13 mouse cellular contexts compared by ENCODE assay signal in the genomic region with DNA sequence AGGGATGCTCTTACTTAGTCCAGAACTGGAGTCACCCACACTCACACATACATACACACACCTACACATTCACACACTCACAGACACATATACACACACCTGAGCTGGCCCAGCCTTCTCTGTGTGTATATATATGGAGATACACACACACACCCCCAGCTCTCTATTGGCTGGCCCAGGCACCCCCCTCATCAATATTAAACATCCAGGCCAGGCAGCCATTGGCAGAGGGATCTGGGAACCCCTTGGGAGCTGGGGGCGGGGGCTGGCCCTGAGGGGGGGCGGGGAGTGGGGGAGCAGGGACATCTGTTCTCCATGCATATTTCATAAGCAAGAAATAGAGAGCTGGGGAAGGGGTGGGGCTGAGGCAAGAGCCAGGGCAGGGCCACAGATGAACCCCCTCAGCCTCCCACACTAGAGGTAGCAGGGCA. TPM values are rescaled to one million over a fixed set of nuclear protein-coding genes. Genes with fewer than 3 reads are reported as not detected.
A peak's percentile ranks its signal among the peaks of the same experiment; 100 is the strongest.
DNase-seq lines count a peak whose midpoint lies in the region; ATAC-seq and TF ChIP-seq lines count a peak whose summit lies in the region.
"Had no signal": no experiment of that assay in that cellular context is flagged by ENCODE, and none has a peak within 500 bp of the region (broad histone marks: within the 10 kb centered on the region; RNA-seq: fewer than 3 reads in every experiment).

A gene (minus strand): TSS at position 83 of the 431 bp plus-strand sequence.

- no peak for TF ChIP-seq CTCF in hindbrain, postnatal 0 days (IDR thresholded peaks at IDR 0.05; ENCODE audit: low read depth)
- TF ChIP-seq CTCF in lung, adult 2 months (IDR thresholded peaks at IDR 0.05; ENCODE audit: insufficient read depth, low read length) = no peak

- H3K4me2 ChIP-seq in forebrain, embryonic 12.5 days = peak within 1 kb of the TSS; percentile 70
- peak within 1 kb of the TSS; percentile 72 for H3K4me2 ChIP-seq in hindbrain, postnatal 0 days (ENCODE audit: low read depth, low read length)
- 0 out of 2 replicates have a peak within 1 kb of the TSS, but pooled peaks have one; percentile 17 for H3K4me2 ChIP-seq in neural tube, embryonic 15.5 days

- H3K36me3 ChIP-seq in forebrain, embryonic 12.5 days (replicated peaks) = no peaks in the 10 kb centered on the region
- no peaks in the 10 kb centered on the region for H3K36me3 ChIP-seq in hindbrain, postnatal 0 days (ENCODE audit: insufficient read depth, low read length)
- no peaks in the 10 kb centered on the region for H3K36me3 ChIP-seq in neural tube, embryonic 15.5 days

- ATAC-seq in forebrain, embryonic 12.5 days (ENCODE audit: low FRiP score) = peak; percentile 82
- ATAC-seq in hindbrain, postnatal 0 days = peak; percentile 68
- peak; percentile 22; the same call in 1 of the 2 replicates for ATAC-seq in neural tube, embryonic 15.5 days (ENCODE audit: low FRiP score)

- H3K27me3 ChIP-seq in forebrain, embryonic 12.5 days = peaks cover 40% of the 10 kb centered on the region
- H3K27me3 ChIP-seq in hindbrain, postnatal 0 days (ENCODE audit: insufficient read depth, low read length) = no peaks in the 10 kb centered on the region
- no peaks in the 10 kb centered on the region for H3K27me3 ChIP-seq in neural tube, embryonic 15.5 days (replicated peaks)

- peak; percentile 89 for DNase-seq in left cerebral cortex, postnatal 4 days
- DNase-seq in left cerebral cortex, adult 18-20 months (ENCODE audit: low spot score in 2 of 2) = no peak
- DNase-seq in hindbrain, postnatal 0 days (ENCODE audit: low spot score) = peak; percentile 72
- no peak for DNase-seq in urinary bladder, postnatal 4 days (ENCODE audit: low spot score in 2 of 2)
- DNase-seq in right cerebral cortex, postnatal 4 days = no peak
- no peak for DNase-seq in lung, adult 2 months
- DNase-seq: heart, postnatal 10 days; lung, postnatal 14 days had no signal

- H3K4me3 ChIP-seq in forebrain, embryonic 12.5 days (replicated peaks) = peak within 1 kb of the TSS; percentile 42
- peak within 1 kb of the TSS; percentile 34 for H3K4me3 ChIP-seq in hindbrain, postnatal 0 days (ENCODE audit: low read length)
- peak within 1 kb of the TSS; percentile 19 for H3K4me3 ChIP-seq in neural tube, embryonic 15.5 days (replicated peaks)
- no peak within 1 kb of the TSS for H3K4me3 ChIP-seq in lung, adult 2 months (replicated peaks; ENCODE audit: extremely low read depth, low read depth, low read length)

- H3K27ac ChIP-seq in forebrain, embryonic 12.5 days = peak within 1 kb of the TSS; percentile 81
- H3K27ac ChIP-seq in hindbrain, postnatal 0 days = peak within 1 kb of the TSS; percentile 52
- H3K27ac ChIP-seq in neural tube, embryonic 15.5 days (replicated peaks) = no peak within 1 kb of the TSS; the same call in 1 of the 2 replicates
- H3K27ac ChIP-seq: kidney, postnatal 0 days had no signal

- no peak for TF ChIP-seq POLR2A in lung, adult 2 months (IDR thresholded peaks at IDR 0.05; ENCODE audit: borderline replicate concordance, extremely low read depth, low read depth, low read length)

- WGBS in forebrain, embryonic 12.5 days = 43% methylated on average over 2 of the region's 2 CpGs
- 17% methylated on average over 2 of the region's 2 CpGs for WGBS in hindbrain, postnatal 0 days
- 18% methylated on average over 2 of the region's 2 CpGs for WGBS in neural tube, embryonic 15.5 days
- 52% methylated on average over 2 of the region's 2 CpGs for WGBS in lung, adult 2 months

- peak within 1 kb of the TSS; percentile 40 for H3K9ac ChIP-seq in forebrain, embryonic 12.5 days
- peak within 1 kb of the TSS; percentile 35; the same call in 1 of the 2 replicates for H3K9ac ChIP-seq in hindbrain, postnatal 0 days (replicated peaks; ENCODE audit: low read length)
- H3K9ac ChIP-seq in neural tube, embryonic 15.5 days (replicated peaks) = no peak within 1 kb of the TSS

- peaks cover 66% of the 10 kb centered on the region for H3K4me1 ChIP-seq in forebrain, embryonic 12.5 days
- H3K4me1 ChIP-seq in hindbrain, postnatal 0 days (ENCODE audit: insufficient read depth, low read length) = peaks cover 10% of the 10 kb centered on the region; the same call in 1 of the 2 replicates
- peaks cover 36% of the 10 kb centered on the region for H3K4me1 ChIP-seq in neural tube, embryonic 15.5 days
- no peaks in the 10 kb centered on the region for H3K4me1 ChIP-seq in lung, adult 2 months (ENCODE audit: control insufficient read depth, insufficient read depth, low read length)

- H3K9me3 ChIP-seq in forebrain, embryonic 12.5 days = no peaks in the 10 kb centered on the region
- H3K9me3 ChIP-seq in hindbrain, postnatal 0 days (ENCODE audit: low read length) = no peaks in the 10 kb centered on the region
- H3K9me3 ChIP-seq in neural tube, embryonic 15.5 days (replicated peaks) = no peaks in the 10 kb centered on the region

- intact Hi-C loops in left cerebral cortex, postnatal 4 days (cut with DNase I) = no loop called here

RNA-seq across cellular contexts. Expression of the gene that starts here (rescaled TPM):
- under 1 TPM; 0.32 to 0.44 TPM for total RNA-seq in left cerebral cortex, postnatal 4 days (2021)
- under 1 TPM; 0.28 to 0.40 TPM for total RNA-seq in left cerebral cortex, adult 18-20 months (2021)
- 9.0 and 9.8 TPM in 2 replicates for polyA plus RNA-seq in forebrain, embryonic 12.5 days (2016; fragmentation: Nextera tagmentation; extraction: Ambion mirVana)
- 13.3 and 17.3 TPM in 2 replicates for total RNA-seq in hindbrain, postnatal 0 days (2014; rRNA removed)
- 2.3 and 2.4 TPM in 2 replicates for polyA plus RNA-seq in hindbrain, postnatal 0 days (2015; fragmentation: Nextera tagmentation; extraction: Ambion mirVana)
- 2.2 and 2.6 TPM in 2 replicates for polyA plus RNA-seq in neural tube, embryonic 15.5 days (2015; fragmentation: Nextera tagmentation; extraction: Ambion mirVana)
- 0.05 TPM in 1 of 2 replicates, not detected in the other for polyA plus RNA-seq in lung, adult 2 months (2012; rRNA removed)
- total RNA-seq: gastrocnemius, adult 8-10 months; heart, postnatal 10 days had no signal
- polyA plus RNA-seq: kidney, postnatal 0 days; limb, embryonic 11.5 days had no signal

Comparison
In these comparisons a context has a peak if more than half of its experiments do, and no peak if none do; other contexts are left out.
1. Peak in DNase-seq in left cerebral cortex, postnatal 4 days; RNA of the gene not detected or under 1 TPM.
2. ATAC-seq: peak in every context shown above with its lines; median percentile 82 in forebrain, embryonic 12.5 days; 68 in hindbrain, postnatal 0 days; 22 in neural tube, embryonic 15.5 days.
3. H3K4me2 ChIP-seq: peak in every context shown above with its lines; median percentile 72 in hindbrain, postnatal 0 days; 70 in forebrain, embryonic 12.5 days; 17 in neural tube, embryonic 15.5 days.